Mouse (Mus musculus): ENCODE measurements around the gene Rxrg. TPM values are rescaled to one million over a fixed set of nuclear protein-coding genes. Genes with fewer than 3 reads are reported as not detected.

The Rxrg gene
- polyA plus RNA-seq, 1 experiment from 2014 or later: 18.5 TPM

- no peaks in the 10 kb centered on the region; the same call in 1 of the 2 replicates for H3K27me3 ChIP-seq
- WGBS: 57% methylated on average over 9 of the region's 9 CpGs
- 0 out of 2 replicates have a peak, but pooled peaks cover 3% of the 10 kb centered on the region for H3K4me1 ChIP-seq
- H3K36me3 ChIP-seq: no peaks in the 10 kb centered on the region
- ATAC-seq (ENCODE audit: insufficient number of reproducible peaks, low FRiP score, low TSS enrichment, low read depth): no peak
- no peaks in the 10 kb centered on the region for H3K9me3 ChIP-seq
- no peak overlapping the region for H3K27ac ChIP-seq
- H3K4me2 ChIP-seq: no peak overlapping the region
- H3K9ac ChIP-seq: no peak overlapping the region
- no peak overlapping the region for H3K4me3 ChIP-seq
These were observed 10.1 kb downstream of the Rxrg start for GRCm38 (mm10) chr1:167608201-167608741.

GRCm38 (mm10) chr1:167617131-167617530 lies 18.9 kb downstream of the Rxrg start:
- no peaks in the 10 kb centered on the region for H3K9me3 ChIP-seq
- no peak overlapping the region for H3K9ac ChIP-seq
- H3K4me3 ChIP-seq: no peak overlapping the region
- no peak for ATAC-seq (ENCODE audit: insufficient number of reproducible peaks, low FRiP score, low TSS enrichment, low read depth)
- no peaks in the 10 kb centered on the region for H3K4me1 ChIP-seq
- H3K27me3 ChIP-seq: no peaks in the 10 kb centered on the region
- H3K36me3 ChIP-seq: no peaks in the 10 kb centered on the region
- 72% methylated on average over 14 of the region's 14 CpGs for WGBS
- no peak overlapping the region for H3K27ac ChIP-seq
- H3K4me2 ChIP-seq: no peak overlapping the region

DNA sequence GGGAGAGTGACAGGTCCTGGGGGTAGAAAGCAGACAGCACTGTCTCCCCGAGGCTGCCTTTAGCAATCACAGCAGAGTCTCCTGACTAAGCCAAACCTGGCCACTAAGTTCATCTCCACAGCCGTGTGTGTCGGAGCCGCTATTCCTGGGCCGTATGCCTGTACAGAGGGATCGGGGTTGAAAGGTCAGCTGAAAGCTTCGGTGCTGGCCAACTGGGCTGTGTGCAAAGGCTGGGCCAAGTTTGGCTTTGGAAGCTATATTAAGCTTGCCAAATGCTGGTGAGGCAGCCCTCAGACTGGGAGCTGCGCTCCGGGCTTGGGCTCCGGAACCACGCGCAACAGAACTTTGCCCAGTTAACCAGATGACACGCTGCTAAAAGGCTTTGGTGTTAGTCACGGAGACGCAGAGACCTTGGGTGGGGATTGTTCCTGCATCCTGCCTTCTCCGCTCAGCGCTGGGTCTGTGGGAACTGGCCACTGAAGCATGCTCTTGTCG lies 19.9 kb downstream of the Rxrg start:
- no peak overlapping the region for H3K9ac ChIP-seq
- H3K4me1 ChIP-seq: no peaks in the 10 kb centered on the region
- H3K27ac ChIP-seq: no peak overlapping the region
- no peaks in the 10 kb centered on the region for H3K36me3 ChIP-seq
- WGBS: 73% methylated on average over 18 of the region's 18 CpGs
- no peaks in the 10 kb centered on the region for H3K27me3 ChIP-seq
- H3K4me3 ChIP-seq: no peak overlapping the region
- no peak overlapping the region for H3K4me2 ChIP-seq
- ATAC-seq (ENCODE audit: insufficient number of reproducible peaks, low FRiP score, low TSS enrichment, low read depth): no peak
- no peaks in the 10 kb centered on the region for H3K9me3 ChIP-seq

- ATAC-seq (ENCODE audit: insufficient number of reproducible peaks, low FRiP score, low TSS enrichment, low read depth): no peak
- Histone ChIP-seq H3K9me3 (no peaks in the 10 kb centered on the region), H3K4me3 (no peak overlapping the region), H3K27ac (no peak overlapping the region), H3K27me3 (no peaks in the 10 kb centered on the region), H3K36me3 (no peaks in the 10 kb centered on the region), H3K4me2 (no peak overlapping the region), H3K9ac (no peak overlapping the region), H3K4me1 (no peaks in the 10 kb centered on the region)
- 57% methylated on average over 15 of the region's 15 CpGs for WGBS
These were observed 22.1 kb downstream of the Rxrg start for GRCm38 (mm10) chr1:167620206-167620795.

DNA sequence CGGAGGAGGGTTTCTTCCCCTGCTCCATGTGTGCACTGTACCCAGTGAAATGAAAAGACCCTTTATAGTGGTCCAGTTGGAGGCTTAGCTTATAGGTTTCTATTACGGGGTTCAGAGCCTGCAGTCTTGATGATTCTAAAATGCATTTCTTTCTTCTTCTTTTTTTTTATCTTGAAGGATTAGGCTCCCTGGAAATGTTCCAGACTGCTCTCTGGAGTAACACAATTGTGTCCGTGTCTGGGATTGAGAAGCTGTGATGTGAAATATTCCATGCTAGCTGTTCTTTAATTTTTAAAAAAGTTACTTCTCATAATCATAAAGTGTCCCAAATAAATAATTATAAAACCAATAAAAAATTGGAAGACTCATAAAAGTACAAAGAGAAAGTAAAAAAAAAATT lies 26.9 kb downstream of the Rxrg start:
- Histone ChIP-seq H3K4me2 (no peak overlapping the region), H3K9ac (no peak overlapping the region), H3K9me3 (no peaks in the 10 kb centered on the region), H3K27ac (no peak overlapping the region), H3K27me3 (no peaks in the 10 kb centered on the region), H3K36me3 (no peaks in the 10 kb centered on the region), H3K4me3 (no peak overlapping the region), H3K4me1 (no peaks in the 10 kb centered on the region)
- ATAC-seq (ENCODE audit: insufficient number of reproducible peaks, low FRiP score, low TSS enrichment, low read depth): no peak
- 42% methylated on average over 3 of the region's 3 CpGs for WGBS

DNA sequence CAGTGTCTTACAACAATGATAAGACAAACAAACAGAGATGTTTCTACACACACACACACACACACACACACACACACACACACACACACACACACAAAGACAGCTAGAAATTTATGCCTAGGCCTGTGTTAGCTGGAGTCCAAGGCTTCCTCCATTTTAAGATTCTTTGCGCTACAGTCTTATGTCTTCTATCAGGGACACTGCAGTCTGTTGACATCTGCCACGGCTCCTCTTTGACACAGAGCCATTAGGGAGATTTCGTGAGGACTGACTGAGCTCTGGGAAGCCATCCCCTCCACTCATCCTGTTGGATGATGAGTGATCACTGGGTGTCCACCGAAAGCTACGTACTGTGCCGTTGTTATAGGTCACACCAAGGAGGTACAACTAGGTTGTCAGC lies 33.6 kb downstream of the Rxrg start:
- Histone ChIP-seq H3K27me3 (peaks cover 6% of the 10 kb centered on the region; the same call in 1 of the 2 replicates), H3K4me1 (no peaks in the 10 kb centered on the region), H3K36me3 (no peaks in the 10 kb centered on the region), H3K4me2 (no peak overlapping the region), H3K4me3 (no peak overlapping the region), H3K9me3 (no peaks in the 10 kb centered on the region), H3K9ac (no peak overlapping the region), H3K27ac (no peak overlapping the region)
- 84% methylated on average over 6 of the region's 6 CpGs for WGBS
- ATAC-seq (ENCODE audit: insufficient number of reproducible peaks, low FRiP score, low TSS enrichment, low read depth): no peak

GRCm38 (mm10) chr1:167635702-167636101 lies 37.5 kb downstream of the Rxrg start:
- WGBS: 48% methylated on average over 12 of the region's 12 CpGs
- no peak overlapping the region for H3K9ac ChIP-seq

GRCm38 (mm10) chr1:167636948-167637347 lies 38.8 kb downstream of the Rxrg start:
- no peak overlapping the region for H3K27ac ChIP-seq
- peaks cover 6% of the 10 kb centered on the region; the same call in 1 of the 2 replicates for H3K27me3 ChIP-seq
- ATAC-seq (ENCODE audit: insufficient number of reproducible peaks, low FRiP score, low TSS enrichment, low read depth): no peak
- no peak overlapping the region for H3K4me2 ChIP-seq
- 15% methylated on average over 3 of the region's 3 CpGs for WGBS
- no peaks in the 10 kb centered on the region for H3K36me3 ChIP-seq
- H3K9ac ChIP-seq: no peak overlapping the region
- 0 out of 2 replicates have a peak, but pooled peaks cover 7% of the 10 kb centered on the region for H3K4me1 ChIP-seq
- H3K4me3 ChIP-seq: no peak overlapping the region
- H3K9me3 ChIP-seq: no peaks in the 10 kb centered on the region

More at GRCm38 (mm10) chr1:167635702-167636101, 37.5 kb downstream of the Rxrg start:
- Histone ChIP-seq H3K9me3 (no peaks in the 10 kb centered on the region), H3K4me1 (0 out of 2 replicates have a peak, but pooled peaks cover 7% of the 10 kb centered on the region), H3K4me2 (no peak overlapping the region), H3K27me3 (peaks cover 6% of the 10 kb centered on the region; the same call in 1 of the 2 replicates), H3K4me3 (no peak overlapping the region), H3K36me3 (no peaks in the 10 kb centered on the region), H3K27ac (no peak overlapping the region)
- ATAC-seq (ENCODE audit: insufficient number of reproducible peaks, low FRiP score, low TSS enrichment, low read depth): no peak

DNA sequence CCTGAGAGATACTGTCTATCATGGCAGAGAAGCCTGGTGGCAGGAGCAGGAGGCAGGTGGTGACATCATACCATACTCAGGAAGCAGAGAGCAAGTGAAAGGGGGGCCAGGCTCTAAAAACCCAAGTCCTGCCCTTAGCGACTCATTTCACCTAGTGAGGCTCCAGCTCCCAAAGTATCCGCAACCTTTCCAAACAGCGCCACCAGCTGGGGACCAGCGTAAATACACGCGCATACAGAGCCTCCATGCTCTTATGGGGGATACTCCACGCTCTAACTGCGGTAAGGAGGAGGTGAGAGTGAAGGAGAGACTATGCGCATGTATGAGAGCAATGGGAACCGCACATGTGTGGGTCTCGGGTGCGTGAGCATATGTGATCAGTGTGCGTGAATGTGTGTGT lies 39.9 kb downstream of the Rxrg start:
- Histone ChIP-seq H3K4me2 (no peak overlapping the region), H3K9me3 (no peaks in the 10 kb centered on the region), H3K27me3 (peaks cover 12% of the 10 kb centered on the region; the same call in 1 of the 2 replicates), H3K36me3 (no peaks in the 10 kb centered on the region), H3K27ac (no peak overlapping the region), H3K4me1 (0 out of 2 replicates have a peak, but pooled peaks cover 7% of the 10 kb centered on the region), H3K9ac (no peak overlapping the region), H3K4me3 (no peak overlapping the region)
- 33% methylated on average over 13 of the region's 13 CpGs for WGBS
- ATAC-seq (ENCODE audit: insufficient number of reproducible peaks, low FRiP score, low TSS enrichment, low read depth): no peak

- 61% methylated on average over 9 of the region's 9 CpGs for WGBS
- Histone ChIP-seq H3K9me3 (no peaks in the 10 kb centered on the region), H3K36me3 (no peaks in the 10 kb centered on the region), H3K4me1 (0 out of 2 replicates have a peak, but pooled peaks cover 7% of the 10 kb centered on the region), H3K27ac (no peak overlapping the region), H3K4me2 (no peak overlapping the region), H3K27me3 (peaks cover 19% of the 10 kb centered on the region), H3K4me3 (no peak overlapping the region), H3K9ac (no peak overlapping the region)
- no peak for ATAC-seq (ENCODE audit: insufficient number of reproducible peaks, low FRiP score, low TSS enrichment, low read depth)
These were observed 40.7 kb downstream of the Rxrg start for GRCm38 (mm10) chr1:167638901-167639300.

DNA sequence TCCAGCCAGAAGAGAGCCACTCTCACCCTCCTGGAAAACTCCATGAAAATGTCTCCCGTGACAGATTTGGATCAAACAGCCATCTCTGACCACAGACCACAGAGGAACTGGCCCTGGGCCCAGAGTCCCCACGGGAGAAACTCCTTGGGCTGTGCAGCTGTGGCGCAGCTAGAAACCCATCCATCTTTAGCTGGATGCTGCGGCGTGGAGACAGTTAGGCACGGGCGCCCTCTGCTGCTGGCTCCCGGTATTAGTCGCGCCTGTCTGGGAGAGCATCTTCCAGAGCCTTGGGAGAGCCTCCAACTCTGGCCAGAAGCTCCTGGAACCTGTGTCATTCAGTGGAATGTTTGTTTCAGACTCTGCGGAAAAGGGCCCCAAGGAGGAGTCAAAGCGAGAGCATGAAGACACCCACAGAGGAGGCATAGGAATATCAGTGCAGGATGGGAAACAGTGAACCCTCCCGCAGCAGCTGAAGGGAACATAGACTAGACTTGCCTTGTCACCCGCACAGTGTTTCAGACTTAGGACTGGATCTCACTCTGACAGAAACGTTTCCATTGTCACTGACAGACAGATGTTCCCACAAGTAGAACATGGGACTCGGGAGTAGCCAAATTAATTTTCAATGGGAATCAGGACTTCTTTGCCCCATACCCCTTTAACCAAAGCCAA lies 46.8 kb downstream of the Rxrg start:
- Histone ChIP-seq H3K36me3 (no peaks in the 10 kb centered on the region), H3K4me2 (0 out of 2 replicates have a peak overlapping the region, but pooled peaks have one; percentile 25), H3K27ac (no peak overlapping the region), H3K4me1 (peaks cover 16% of the 10 kb centered on the region), H3K9me3 (no peaks in the 10 kb centered on the region), H3K9ac (no peak overlapping the region), H3K4me3 (no peak overlapping the region), H3K27me3 (peaks cover 13% of the 10 kb centered on the region)
- 14% methylated on average over 16 of the region's 16 CpGs for WGBS
- peak; percentile 56; the same call in 1 of the 2 replicates for ATAC-seq (ENCODE audit: insufficient number of reproducible peaks, low FRiP score, low TSS enrichment, low read depth)

- H3K36me3 ChIP-seq: no peaks in the 10 kb centered on the region
- H3K4me1 ChIP-seq: peaks cover 16% of the 10 kb centered on the region
- H3K4me2 ChIP-seq: no peak overlapping the region
- peak overlapping the region; percentile 48 for H3K27ac ChIP-seq
- H3K9me3 ChIP-seq: no peaks in the 10 kb centered on the region
- WGBS: 26% methylated on average over 3 of the region's 3 CpGs
- no peak for ATAC-seq (ENCODE audit: insufficient number of reproducible peaks, low FRiP score, low TSS enrichment, low read depth)
- H3K9ac ChIP-seq: no peak overlapping the region
- peaks cover 1% of the 10 kb centered on the region for H3K27me3 ChIP-seq
- H3K4me3 ChIP-seq: no peak overlapping the region
These were observed 50.5 kb downstream of the Rxrg start for GRCm38 (mm10) chr1:167648670-167649069.

All from limb, embryonic 15.5 days (tissue).